Mouse (Mus musculus): ENCODE results near the gene Dpep3. TPM values are rescaled to one million over a fixed set of nuclear protein-coding genes. Genes with fewer than 3 reads are reported as not detected.

The Dpep3 gene
- polyA plus RNA-seq, 1 experiment from 2014 or later = not detected

Other genes with a start within 250 kb of the Dpep3 start
- 36.8 and 49.8 TPM in 2 replicates for gene Gfod2, start 220.8 kb downstream of the Dpep3 start, polyA plus RNA-seq (2016; fragmentation: Nextera tagmentation; extraction: Ambion mirVana)
- gene Ranbp10, start 152.1 kb downstream of the Dpep3 start, polyA plus RNA-seq (2016; fragmentation: Nextera tagmentation; extraction: Ambion mirVana) = 10.4 and 11.1 TPM in 2 replicates
- gene Tsnaxip1, start 151.7 kb downstream of the Dpep3 start, polyA plus RNA-seq (2016; fragmentation: Nextera tagmentation; extraction: Ambion mirVana) = 0.51 and 1.8 TPM in 2 replicates
- gene Cenpt, start 126.2 kb downstream of the Dpep3 start, polyA plus RNA-seq (2016; fragmentation: Nextera tagmentation; extraction: Ambion mirVana) = 55.2 and 58.1 TPM in 2 replicates
- 78.3 and 83.5 TPM in 2 replicates for gene Thap11, start 124.3 kb downstream of the Dpep3 start, polyA plus RNA-seq (2016; fragmentation: Nextera tagmentation; extraction: Ambion mirVana)
- 364 and 407 TPM in 2 replicates for gene Nutf2, start 118.8 kb downstream of the Dpep3 start, polyA plus RNA-seq (2016; fragmentation: Nextera tagmentation; extraction: Ambion mirVana)
- gene Edc4, start 98.5 kb downstream of the Dpep3 start, polyA plus RNA-seq (2016; fragmentation: Nextera tagmentation; extraction: Ambion mirVana) = 72.4 and 75.8 TPM in 2 replicates
- 0.39 and 0.73 TPM in 2 replicates for gene Nrn1l, start 85.9 kb downstream of the Dpep3 start, polyA plus RNA-seq (2016; fragmentation: Nextera tagmentation; extraction: Ambion mirVana)
- 28.8 and 31.0 TPM in 2 replicates for gene Pskh1, start 79.0 kb downstream of the Dpep3 start, polyA plus RNA-seq (2016; fragmentation: Nextera tagmentation; extraction: Ambion mirVana)
- 1.7 and 2.5 TPM in 2 replicates for gene Ctrl, start 45.6 kb downstream of the Dpep3 start, polyA plus RNA-seq (2016; fragmentation: Nextera tagmentation; extraction: Ambion mirVana)
- 32.7 and 33.6 TPM in 2 replicates for gene Psmb10, start 41.0 kb downstream of the Dpep3 start, polyA plus RNA-seq (2016; fragmentation: Nextera tagmentation; extraction: Ambion mirVana)
- 0.60 and 0.78 TPM in 2 replicates for gene Lcat, start 36.0 kb downstream of the Dpep3 start, polyA plus RNA-seq (2016; fragmentation: Nextera tagmentation; extraction: Ambion mirVana)
- 18.7 and 19.3 TPM in 2 replicates for gene Slc12a4, start 13.3 kb downstream of the Dpep3 start, polyA plus RNA-seq (2016; fragmentation: Nextera tagmentation; extraction: Ambion mirVana)
- gene Dus2, start 11.9 kb upstream of the Dpep3 start, polyA plus RNA-seq (2016; fragmentation: Nextera tagmentation; extraction: Ambion mirVana) = 21.1 and 21.3 TPM in 2 replicates
- gene Dpep2nb, start 26.5 kb upstream of the Dpep3 start, polyA plus RNA-seq (2016; fragmentation: Nextera tagmentation; extraction: Ambion mirVana) = not detected in 2 replicates
- 22.4 and 24.4 TPM in 2 replicates for gene Ddx28, start 32.5 kb upstream of the Dpep3 start, polyA plus RNA-seq (2016; fragmentation: Nextera tagmentation; extraction: Ambion mirVana)
- 4.2 and 6.2 TPM in 2 replicates for gene Nfatc3, start 79.4 kb upstream of the Dpep3 start, polyA plus RNA-seq (2016; fragmentation: Nextera tagmentation; extraction: Ambion mirVana)
- gene Esrp2, start 157.5 kb upstream of the Dpep3 start, polyA plus RNA-seq (2016; fragmentation: Nextera tagmentation; extraction: Ambion mirVana) = 2.5 and 3.3 TPM in 2 replicates
- 15.0 and 16.1 TPM in 2 replicates for gene Pla2g15, start 171.0 kb upstream of the Dpep3 start, polyA plus RNA-seq (2016; fragmentation: Nextera tagmentation; extraction: Ambion mirVana)
- 66.1 and 71.9 TPM in 2 replicates for gene Slc7a6, start 189.4 kb upstream of the Dpep3 start, polyA plus RNA-seq (2016; fragmentation: Nextera tagmentation; extraction: Ambion mirVana)
- 33.0 and 36.9 TPM in 2 replicates for gene Slc7a6os, start 231.5 kb upstream of the Dpep3 start, polyA plus RNA-seq (2016; fragmentation: Nextera tagmentation; extraction: Ambion mirVana)
- 71.1 and 73.6 TPM in 2 replicates for gene Prmt7, start 231.5 kb upstream of the Dpep3 start, polyA plus RNA-seq (2016; fragmentation: Nextera tagmentation; extraction: Ambion mirVana)